Mouse (Mus musculus) kidney, adult 2 months (tissue): ENCODE measurements around the gene Cdh16.

Experiments
- CTCF ChIP-seq: fragments of 200-500 bp; conservative IDR thresholded peaks from 2 replicates; pipeline ENCODE4 v1.5.1; 2011; ENCODE audit warnings: low read depth, mild to moderate bottlenecking, control low read depth, low read length, moderate library complexity, mixed read lengths; ENCODE audit not compliant: insufficient read depth, insufficient read length
- POLR2A ChIP-seq: fragments of 200-500 bp; IDR thresholded peaks from one replicate; pipeline ENCODE4 v1.6.1; 2011; ENCODE audit warnings: low read depth, low read length, control low read depth

DNA sequence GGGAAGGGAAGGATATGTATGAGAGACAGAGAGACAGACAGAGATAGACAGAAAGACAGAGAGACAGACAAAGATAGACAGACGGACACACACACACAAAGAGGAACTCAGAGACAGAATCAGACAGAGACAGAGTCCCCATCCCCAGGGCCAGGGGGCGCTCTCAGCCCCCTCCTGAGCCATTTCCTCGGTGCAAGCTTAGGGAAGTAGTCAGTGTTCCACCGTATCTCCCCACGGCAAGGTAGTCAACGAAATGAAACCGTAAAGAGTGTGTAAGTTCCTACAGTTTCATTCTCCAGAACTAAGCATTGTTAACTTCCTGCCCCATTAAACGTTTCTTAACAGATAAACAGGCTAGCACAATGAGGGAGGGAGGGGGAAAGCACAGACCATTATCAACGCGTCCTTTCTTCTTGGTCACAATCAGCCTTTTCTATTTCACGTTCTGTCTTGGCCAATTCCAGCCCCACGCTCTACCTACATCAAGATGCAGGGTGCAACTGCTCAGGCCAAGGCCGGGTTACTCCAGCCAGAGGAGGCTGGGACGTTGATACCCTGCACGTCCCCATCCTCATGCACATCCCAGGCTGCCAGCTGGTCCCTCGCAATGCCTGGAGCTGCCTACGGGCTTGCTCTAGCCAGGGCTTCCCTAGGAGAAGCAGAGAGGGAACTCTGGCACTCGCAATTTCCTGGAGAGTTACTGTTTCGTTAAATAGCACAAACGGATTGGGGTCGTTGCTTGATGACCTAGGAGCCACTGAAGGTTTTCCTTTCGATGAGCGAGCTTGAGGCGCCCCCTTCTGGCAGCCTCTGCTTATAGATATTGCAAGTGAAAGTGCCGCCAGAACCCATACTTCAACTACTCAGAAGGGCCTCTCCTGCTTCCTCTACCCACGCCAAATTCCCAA, 53.5 kb downstream of the Cdh16 start:
- TF ChIP-seq CTCF, result peak; percentile 76
- no peak for TF ChIP-seq POLR2A
